Mouse (Mus musculus): Measurements from ENCODE around the gene Ramp3. TPM values are rescaled to one million over a fixed set of nuclear protein-coding genes. Genes with fewer than 3 reads are reported as not detected.

The Ramp3 gene
- polyA plus RNA-seq, 1 experiment, result 2.4 TPM

- 89% methylated on average over 2 of the region's 2 CpGs for WGBS
- no peaks in the 10 kb centered on the region for H3K36me3 ChIP-seq (ENCODE audit: control insufficient read depth, insufficient read depth, low read length)
- TF ChIP-seq POLR2A (IDR thresholded peaks at IDR 0.05; ENCODE audit: low read depth, low read length) (no peak), CTCF (IDR thresholded peaks at IDR 0.05; ENCODE audit: extremely low read depth, insufficient read depth, insufficient read length, insufficient replicate concordance) (no peak)
- no peaks in the 10 kb centered on the region for H3K27me3 ChIP-seq (ENCODE audit: control insufficient read depth, insufficient read depth, low read length)
- H3K4me1 ChIP-seq (ENCODE audit: control insufficient read depth, insufficient read depth, insufficient read length), result no peaks in the 10 kb centered on the region
- no peak overlapping the region for H3K4me3 ChIP-seq (ENCODE audit: extremely low read depth, insufficient read depth, insufficient read length)
- no peak for DNase-seq (ENCODE audit: low read depth in 1 of 2, low spot score in 2 of 2)
- H3K27ac ChIP-seq (ENCODE audit: insufficient read depth, low read length), result no peak overlapping the region
These were observed 52.1 kb downstream of the Ramp3 start for GRCm38 (mm10) chr11:6710409-6710808.

- Histone ChIP-seq H3K27me3 (ENCODE audit: control insufficient read depth, insufficient read depth, low read length) (no peaks in the 10 kb centered on the region), H3K36me3 (ENCODE audit: control insufficient read depth, insufficient read depth, low read length) (no peaks in the 10 kb centered on the region), H3K27ac (ENCODE audit: insufficient read depth, low read length) (no peak overlapping the region), H3K4me3 (ENCODE audit: extremely low read depth, insufficient read depth, insufficient read length) (no peak overlapping the region), H3K4me1 (ENCODE audit: control insufficient read depth, insufficient read depth, insufficient read length) (no peaks in the 10 kb centered on the region)
- TF ChIP-seq CTCF (IDR thresholded peaks at IDR 0.05; ENCODE audit: extremely low read depth, insufficient read depth, insufficient read length, insufficient replicate concordance), result no peak
- no peak for TF ChIP-seq POLR2A (IDR thresholded peaks at IDR 0.05; ENCODE audit: low read depth, low read length)
- 95% methylated on average over 5 of the region's 5 CpGs for WGBS
- DNase-seq (ENCODE audit: low read depth in 1 of 2, low spot score in 2 of 2), result no peak
These were observed 62.4 kb downstream of the Ramp3 start for GRCm38 (mm10) chr11:6720746-6721145.

GRCm38 (mm10) chr11:6726921-6727320, 68.6 kb downstream of the Ramp3 start:
- H3K4me3 ChIP-seq (ENCODE audit: extremely low read depth, insufficient read depth, insufficient read length), result no peak overlapping the region
- H3K36me3 ChIP-seq (ENCODE audit: control insufficient read depth, insufficient read depth, low read length), result no peaks in the 10 kb centered on the region
- no peaks in the 10 kb centered on the region for H3K27me3 ChIP-seq (ENCODE audit: control insufficient read depth, insufficient read depth, low read length)
- 94% methylated on average over 5 of the region's 5 CpGs for WGBS
- no peak for TF ChIP-seq POLR2A (IDR thresholded peaks at IDR 0.05; ENCODE audit: low read depth, low read length)
- TF ChIP-seq CTCF (IDR thresholded peaks at IDR 0.05; ENCODE audit: extremely low read depth, insufficient read depth, insufficient read length, insufficient replicate concordance), result no peak
- H3K4me1 ChIP-seq (ENCODE audit: control insufficient read depth, insufficient read depth, insufficient read length), result no peaks in the 10 kb centered on the region
- no peak overlapping the region for H3K27ac ChIP-seq (ENCODE audit: insufficient read depth, low read length)
- DNase-seq (ENCODE audit: low read depth in 1 of 2, low spot score in 2 of 2), result no peak

Other genes starting within 250 kb of the Ramp3 start
- gene Ppia, start 243.1 kb upstream of the Ramp3 start, polyA plus RNA-seq (2012; rRNA removed), result 333 and 340 TPM in 2 replicates
- 29.8 and 36.5 TPM in 2 replicates for gene H2afv, start 214.1 kb upstream of the Ramp3 start, polyA plus RNA-seq (2012; rRNA removed)
- 6.3 and 8.7 TPM in 2 replicates for gene Purb, start 182.6 kb upstream of the Ramp3 start, polyA plus RNA-seq (2012; rRNA removed)
- 187 and 218 TPM in 2 replicates for gene Myo1g, start 137.6 kb upstream of the Ramp3 start, polyA plus RNA-seq (2012; rRNA removed)
- 233 and 234 TPM in 2 replicates for gene Ccm2, start 111.6 kb upstream of the Ramp3 start, polyA plus RNA-seq (2012; rRNA removed)
- gene Nacad, start 52.5 kb upstream of the Ramp3 start, polyA plus RNA-seq (2012; rRNA removed), result 0.37 and 0.60 TPM in 2 replicates
- 88.6 and 125 TPM in 2 replicates for gene Tbrg4, start 32.5 kb upstream of the Ramp3 start, polyA plus RNA-seq (2012; rRNA removed)
- gene Wap, start 19.9 kb upstream of the Ramp3 start, polyA plus RNA-seq (2012; rRNA removed), result not detected in 2 replicates
- gene Gm11983, start 179.1 kb downstream of the Ramp3 start, polyA plus RNA-seq (2012; rRNA removed), result not detected in 2 replicates